Mouse (Mus musculus): ENCODE measurements around the gene Cryaa.
"Not testable (repeated sequence)": the region's sequence is repeated elsewhere in the genome, so short reads cannot be mapped to it uniquely, and the experiment has no call there.

Gene Cryaa

GRCm38 (mm10) chr17:31658468-31659185 is 19.0 kb upstream of the Cryaa start, which contains the start of gene U2af1:
U2af1 (minus strand) TSS chr17:31658892.
- ATAC-seq (ENCODE audit: insufficient number of reproducible peaks, low FRiP score, low TSS enrichment): peak; percentile 97

- ATAC-seq (ENCODE audit: insufficient number of reproducible peaks, low FRiP score, low TSS enrichment): no peak
Observed at GRCm38 (mm10) chr17:31660661-31661250, 16.9 kb upstream of the Cryaa start.

- no peak for ATAC-seq (ENCODE audit: insufficient number of reproducible peaks, low FRiP score, low TSS enrichment)
Observed at GRCm38 (mm10) chr17:31662855-31663254, 14.8 kb upstream of the Cryaa start.

- peak; percentile 74; the same call in 1 of the 2 replicates for ATAC-seq (ENCODE audit: insufficient number of reproducible peaks, low FRiP score, low TSS enrichment)
Observed at GRCm38 (mm10) chr17:31664760-31665159, 12.8 kb upstream of the Cryaa start.

GRCm38 (mm10) chr17:31668306-31668705 is 9.3 kb upstream of the Cryaa start:
- ATAC-seq (ENCODE audit: insufficient number of reproducible peaks, low FRiP score, low TSS enrichment): no peak

GRCm38 (mm10) chr17:31670163-31670562 is 7.4 kb upstream of the Cryaa start:
- ATAC-seq (ENCODE audit: insufficient number of reproducible peaks, low FRiP score, low TSS enrichment): no peak

GRCm38 (mm10) chr17:31671698-31672097 is 5.9 kb upstream of the Cryaa start:
- no peak for ATAC-seq (ENCODE audit: insufficient number of reproducible peaks, low FRiP score, low TSS enrichment)

- ATAC-seq (ENCODE audit: insufficient number of reproducible peaks, low FRiP score, low TSS enrichment): no peak
Observed at GRCm38 (mm10) chr17:31672279-31672678, 5.3 kb upstream of the Cryaa start.

- no peak for ATAC-seq (ENCODE audit: insufficient number of reproducible peaks, low FRiP score, low TSS enrichment)
Observed at GRCm38 (mm10) chr17:31674426-31674825, 3.2 kb upstream of the Cryaa start.

GRCm38 (mm10) chr17:31680450-31680849 is 2.8 kb downstream of the Cryaa start:
- no peak for ATAC-seq (ENCODE audit: insufficient number of reproducible peaks, low FRiP score, low TSS enrichment)

- ATAC-seq (ENCODE audit: insufficient number of reproducible peaks, low FRiP score, low TSS enrichment): peak; percentile 61; the same call in 1 of the 2 replicates
Observed at GRCm38 (mm10) chr17:31685514-31686224, 8.1 kb downstream of the Cryaa start.

GRCm38 (mm10) chr17:31686225-31686564 is 8.6 kb downstream of the Cryaa start:
- no peak for ATAC-seq (ENCODE audit: insufficient number of reproducible peaks, low FRiP score, low TSS enrichment)

- ATAC-seq (ENCODE audit: insufficient number of reproducible peaks, low FRiP score, low TSS enrichment): no peak
Observed at GRCm38 (mm10) chr17:31688112-31688511, 10.5 kb downstream of the Cryaa start.

- ATAC-seq (ENCODE audit: insufficient number of reproducible peaks, low FRiP score, low TSS enrichment): no peak
Observed at GRCm38 (mm10) chr17:31689606-31690005, 12.0 kb downstream of the Cryaa start.

GRCm38 (mm10) chr17:31692918-31693317 is 15.3 kb downstream of the Cryaa start:
- ATAC-seq (ENCODE audit: insufficient number of reproducible peaks, low FRiP score, low TSS enrichment): no peak

- 0 out of 2 replicates have a peak, but pooled peaks have one; percentile 26 for ATAC-seq (ENCODE audit: insufficient number of reproducible peaks, low FRiP score, low TSS enrichment)
Observed at GRCm38 (mm10) chr17:31693330-31694022, 15.9 kb downstream of the Cryaa start.

GRCm38 (mm10) chr17:31694023-31694376 is 16.4 kb downstream of the Cryaa start:
- ATAC-seq (ENCODE audit: insufficient number of reproducible peaks, low FRiP score, low TSS enrichment): no peak

GRCm38 (mm10) chr17:31694949-31695348 is 17.3 kb downstream of the Cryaa start:
- no peak for ATAC-seq (ENCODE audit: insufficient number of reproducible peaks, low FRiP score, low TSS enrichment)

- not testable (repeated sequence) for ATAC-seq (ENCODE audit: insufficient number of reproducible peaks, low FRiP score, low TSS enrichment)
Observed at GRCm38 (mm10) chr17:31695356-31695755, 17.7 kb downstream of the Cryaa start.

- ATAC-seq (ENCODE audit: insufficient number of reproducible peaks, low FRiP score, low TSS enrichment): no peak
Observed at GRCm38 (mm10) chr17:31698347-31698746, 20.7 kb downstream of the Cryaa start.

All from cerebellum, adult (tissue).